Comparison of ENCODE assay signal across 27 mouse cellular contexts in the genomic region with DNA sequence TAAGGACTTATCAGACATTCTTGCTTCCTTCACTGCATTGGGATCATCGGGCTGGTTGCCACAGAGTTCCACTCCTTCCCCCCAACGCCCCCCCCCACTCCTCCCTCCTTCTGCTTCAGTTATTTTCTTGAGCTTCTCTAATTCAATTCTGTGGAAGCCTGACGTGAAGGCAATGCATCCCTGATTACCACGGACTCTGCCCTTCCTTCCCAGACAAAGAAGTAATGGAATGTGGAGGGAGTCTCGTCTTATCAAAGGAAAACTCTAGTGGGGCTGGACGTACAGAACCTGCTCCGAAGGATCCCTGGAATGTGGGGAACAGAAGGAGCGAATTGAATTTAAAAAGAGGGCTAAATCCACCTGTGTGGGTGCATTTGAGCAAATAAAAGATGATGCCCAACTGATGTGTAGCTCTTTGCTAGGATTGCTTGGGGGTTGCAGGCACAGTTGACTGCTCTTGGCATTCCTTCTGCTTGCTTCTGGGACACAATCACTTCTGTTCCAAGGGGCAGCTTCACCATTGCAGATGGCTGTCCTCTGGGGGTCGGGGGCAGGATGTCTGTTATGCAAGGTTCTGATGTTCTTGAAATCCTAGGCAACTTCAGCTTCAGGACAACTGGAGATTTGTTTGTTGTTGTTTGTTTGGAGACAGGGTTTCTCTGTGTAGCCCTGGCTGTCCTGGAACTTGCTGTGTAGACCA. TPM values are rescaled to one million over a fixed set of nuclear protein-coding genes. Genes with fewer than 3 reads are reported as not detected.
DNase-seq lines count a peak whose midpoint lies in the region; ATAC-seq and TF ChIP-seq lines count a peak whose summit lies in the region.
"Had no signal": no experiment of that assay in that cellular context is flagged by ENCODE, and none has a peak within 500 bp of the region (broad histone marks: within the 10 kb centered on the region; RNA-seq: fewer than 3 reads in every experiment).

No protein-coding gene starts in this region.

- H3K4me3 ChIP-seq in intestine, embryonic 14.5 days (ENCODE audit: low read depth, low read length), result no peak overlapping the region
- no peak overlapping the region for H3K4me3 ChIP-seq in intestine, postnatal 0 days (ENCODE audit: low read depth, low read length)
- no peak overlapping the region for H3K4me3 ChIP-seq in stomach, postnatal 0 days (ENCODE audit: low read depth, low read length)
- H3K4me3 ChIP-seq: forebrain, embryonic 10.5 days; forebrain, embryonic 13.5 days; heart, embryonic 12.5 days; heart, embryonic 15.5 days; hindbrain, embryonic 10.5 days had no signal

- no peak overlapping the region for H3K27ac ChIP-seq in intestine, embryonic 14.5 days (ENCODE audit: low read depth)
- no peak overlapping the region for H3K27ac ChIP-seq in intestine, postnatal 0 days (ENCODE audit: low read depth, low read length)
- H3K27ac ChIP-seq in stomach, postnatal 0 days (replicated peaks), result no peak overlapping the region
- H3K27ac ChIP-seq: forebrain, embryonic 10.5 days; forebrain, embryonic 13.5 days; heart, embryonic 15.5 days; hindbrain, embryonic 10.5 days; hindbrain, embryonic 14.5 days; hindbrain, postnatal 0 days had no signal

- no peak overlapping the region for H3K4me2 ChIP-seq in intestine, embryonic 14.5 days (ENCODE audit: low read length)
- no peak overlapping the region for H3K4me2 ChIP-seq in intestine, postnatal 0 days (replicated peaks; ENCODE audit: low read depth)
- no peak overlapping the region for H3K4me2 ChIP-seq in stomach, postnatal 0 days (replicated peaks; ENCODE audit: low read depth)
- H3K4me2 ChIP-seq: forebrain, embryonic 13.5 days; heart, embryonic 12.5 days; heart, embryonic 15.5 days; hindbrain, embryonic 14.5 days had no signal

- 49% methylated on average over 9 of the region's 9 CpGs for WGBS in intestine, embryonic 14.5 days
- WGBS in intestine, postnatal 0 days, result 35% methylated on average over 9 of the region's 9 CpGs
- 38% methylated on average over 9 of the region's 9 CpGs for WGBS in stomach, postnatal 0 days

- no peak for ATAC-seq in intestine, embryonic 14.5 days (replicated peaks; ENCODE audit: low FRiP score, low TSS enrichment, low read depth)
- ATAC-seq in intestine, postnatal 0 days, result no peak
- no peak for ATAC-seq in stomach, postnatal 0 days (ENCODE audit: low FRiP score, low TSS enrichment)
- ATAC-seq: CD4-positive, CD25-positive, alpha-beta regulatory T cell, adult 4 months; forebrain, embryonic 13.5 days; forebrain, embryonic 16.5 days; hindbrain, postnatal 0 days; inflammation-experienced regulatory T-cells, adult 6 months had no signal

- H3K4me1 ChIP-seq in intestine, embryonic 14.5 days (replicated peaks; ENCODE audit: control insufficient read depth, insufficient read depth, low read length), result no peaks in the 10 kb centered on the region
- no peaks in the 10 kb centered on the region for H3K4me1 ChIP-seq in intestine, postnatal 0 days (replicated peaks; ENCODE audit: control insufficient read depth, insufficient read depth, low read length)
- H3K4me1 ChIP-seq in stomach, postnatal 0 days (replicated peaks; ENCODE audit: control insufficient read depth, insufficient read depth), result no peaks in the 10 kb centered on the region

- DNase-seq in intestine, embryonic 14.5 days (ENCODE audit: low spot score), result peak; percentile 46
- DNase-seq in retina, postnatal 1 day, result peak; percentile 16
- DNase-seq in retina, embryonic 14.5 days (ENCODE audit: low spot score), result no peak
- peak; percentile 12 for DNase-seq in stomach, postnatal 0 days (ENCODE audit: low spot score)
- no peak for DNase-seq in urinary bladder, postnatal 10 days (ENCODE audit: low spot score)
- DNase-seq: adrenal gland, postnatal 10 days; adrenal gland, postnatal 36 days; cerebellum, adult 18-20 months; cerebellum, adult 9-10 months; cerebellum, postnatal 14 days; gastrocnemius, postnatal 10 days; heart, adult 18-20 months; heart, postnatal 10 days; heart, postnatal 36 days had no signal

- H3K9ac ChIP-seq in intestine, embryonic 14.5 days (ENCODE audit: low read length), result no peak overlapping the region
- H3K9ac ChIP-seq in intestine, postnatal 0 days (ENCODE audit: low read depth, low read length), result no peak overlapping the region
- no peak overlapping the region for H3K9ac ChIP-seq in stomach, postnatal 0 days (ENCODE audit: low read length)
- H3K9ac ChIP-seq: forebrain, embryonic 13.5 days; heart, embryonic 12.5 days; heart, embryonic 15.5 days; hindbrain, embryonic 14.5 days had no signal

- no peak for TF ChIP-seq EP300 in stomach, postnatal 0 days (optimal IDR thresholded peaks at IDR 0.05)

- H3K36me3 ChIP-seq in intestine, embryonic 14.5 days (ENCODE audit: control insufficient read depth, insufficient read depth, low read length), result no peaks in the 10 kb centered on the region
- no peaks in the 10 kb centered on the region for H3K36me3 ChIP-seq in intestine, postnatal 0 days (ENCODE audit: control insufficient read depth, insufficient read depth)
- no peaks in the 10 kb centered on the region for H3K36me3 ChIP-seq in stomach, postnatal 0 days (ENCODE audit: control insufficient read depth, insufficient read depth, low read length)
- H3K36me3 ChIP-seq: forebrain, embryonic 10.5 days; heart, embryonic 12.5 days; heart, embryonic 15.5 days; hindbrain, embryonic 10.5 days had no signal

- no peak for TF ChIP-seq CTCF in intestine, postnatal 0 days (IDR thresholded peaks at IDR 0.05; ENCODE audit: low read depth)
- no peak for TF ChIP-seq CTCF in stomach, postnatal 0 days (IDR thresholded peaks at IDR 0.05; ENCODE audit: low read depth)

- no peaks in the 10 kb centered on the region for H3K9me3 ChIP-seq in intestine, embryonic 14.5 days (ENCODE audit: control insufficient read depth, low read length)
- no peaks in the 10 kb centered on the region for H3K9me3 ChIP-seq in intestine, postnatal 0 days (ENCODE audit: control insufficient read depth)
- no peaks in the 10 kb centered on the region for H3K9me3 ChIP-seq in stomach, postnatal 0 days (ENCODE audit: control insufficient read depth, low read length)
- H3K9me3 ChIP-seq: forebrain, embryonic 10.5 days; forebrain, embryonic 13.5 days; heart, embryonic 12.5 days; heart, embryonic 15.5 days; hindbrain, embryonic 10.5 days had no signal

- H3K27me3 ChIP-seq in intestine, embryonic 14.5 days (replicated peaks; ENCODE audit: control insufficient read depth, insufficient read depth, low read length), result no peaks in the 10 kb centered on the region
- no peaks in the 10 kb centered on the region for H3K27me3 ChIP-seq in intestine, postnatal 0 days (replicated peaks; ENCODE audit: control insufficient read depth, insufficient read depth, low read length)
- H3K27me3 ChIP-seq in stomach, postnatal 0 days (ENCODE audit: control insufficient read depth, insufficient read depth, low read length), result no peaks in the 10 kb centered on the region
- H3K27me3 ChIP-seq: forebrain, embryonic 13.5 days; heart, embryonic 15.5 days had no signal

RNA-seq across cellular contexts. Expression of a gene that starts 24.4 kb away (rescaled TPM):
- polyA plus RNA-seq in intestine, embryonic 14.5 days (2014; fragmentation: Nextera tagmentation; extraction: Ambion mirVana), result 1.1 and 1.2 TPM in 2 replicates
- polyA plus RNA-seq in intestine, postnatal 0 days (2015; fragmentation: Nextera tagmentation; extraction: Ambion mirVana), result 0.89 and 1.7 TPM in 2 replicates
- polyA plus RNA-seq in stomach, postnatal 0 days (2015; fragmentation: Nextera tagmentation; extraction: Ambion mirVana), result 0.63 and 1.2 TPM in 2 replicates
- polyA plus RNA-seq: forebrain, embryonic 16.5 days had no signal

RNA-seq across cellular contexts. Expression of a gene that starts 37.4 kb away (rescaled TPM):
- 0.18 TPM in 1 of 2 replicates, not detected in the other for polyA plus RNA-seq in intestine, embryonic 14.5 days (2014; fragmentation: Nextera tagmentation; extraction: Ambion mirVana)
- 0.44 and 0.48 TPM in 2 replicates for polyA plus RNA-seq in intestine, postnatal 0 days (2015; fragmentation: Nextera tagmentation; extraction: Ambion mirVana)
- 0.17 and 0.36 TPM in 2 replicates for polyA plus RNA-seq in stomach, postnatal 0 days (2015; fragmentation: Nextera tagmentation; extraction: Ambion mirVana)
- polyA plus RNA-seq: C2C12; CD4-positive, CD25-positive, alpha-beta regulatory T cell, adult 4 months; embryonic facial prominence, embryonic 11.5 days; forebrain, embryonic 10.5 days; forebrain, embryonic 13.5 days; forebrain, embryonic 16.5 days; hindbrain, embryonic 10.5 days; hindbrain, embryonic 14.5 days; hindbrain, postnatal 0 days; inflammation-experienced regulatory T-cells, adult 6 months had no signal

RNA-seq across cellular contexts. Expression of a gene that starts 37.4 kb away (rescaled TPM):
- 0.17 TPM in 1 of 2 replicates, not detected in the other for polyA plus RNA-seq in intestine, embryonic 14.5 days (2014; fragmentation: Nextera tagmentation; extraction: Ambion mirVana)
- polyA plus RNA-seq in intestine, postnatal 0 days (2015; fragmentation: Nextera tagmentation; extraction: Ambion mirVana), result 0.43 TPM in 2 replicates
- 0.34 and 0.47 TPM in 2 replicates for polyA plus RNA-seq in stomach, postnatal 0 days (2015; fragmentation: Nextera tagmentation; extraction: Ambion mirVana)
- polyA plus RNA-seq: C2C12; CD4-positive, CD25-positive, alpha-beta regulatory T cell, adult 4 months; embryonic facial prominence, embryonic 11.5 days had no signal

RNA-seq across cellular contexts. Expression of a gene that starts 51.1 kb away (rescaled TPM):
- 159 and 169 TPM in 2 replicates for polyA plus RNA-seq in intestine, embryonic 14.5 days (2014; fragmentation: Nextera tagmentation; extraction: Ambion mirVana)
- 33.1 and 33.4 TPM in 2 replicates for polyA plus RNA-seq in intestine, postnatal 0 days (2015; fragmentation: Nextera tagmentation; extraction: Ambion mirVana)
- 52.7 and 54.4 TPM in 2 replicates for polyA plus RNA-seq in stomach, postnatal 0 days (2015; fragmentation: Nextera tagmentation; extraction: Ambion mirVana)

RNA-seq across cellular contexts. Expression of a gene that starts 51.8 kb away (rescaled TPM):
- polyA plus RNA-seq in intestine, embryonic 14.5 days (2014; fragmentation: Nextera tagmentation; extraction: Ambion mirVana), result 498 and 500 TPM in 2 replicates
- polyA plus RNA-seq in intestine, postnatal 0 days (2015; fragmentation: Nextera tagmentation; extraction: Ambion mirVana), result 556 and 605 TPM in 2 replicates
- polyA plus RNA-seq in stomach, postnatal 0 days (2015; fragmentation: Nextera tagmentation; extraction: Ambion mirVana), result 406 and 414 TPM in 2 replicates

Comparison
In these comparisons a context has a peak if more than half of its experiments do, and no peak if none do; other contexts are left out.
1. DNase-seq: peak in intestine, embryonic 14.5 days (single experiment), retina, postnatal 1 day (single experiment) and stomach, postnatal 0 days (single experiment); none in retina, embryonic 14.5 days (single experiment) and urinary bladder, postnatal 10 days (single experiment).